Mouse (Mus musculus): ENCODE measurements at regions not wholly inside any gene's neighbourhood (a gene's known extent, or its start where the extent isn't known, plus 50 kb on each side); places are given as distances from the start of the nearest gene placed in this dataset.
"Not testable (repeated sequence)": the region's sequence is repeated elsewhere in the genome, so short reads cannot be mapped to it uniquely, and the experiment has no call there.

DNA sequence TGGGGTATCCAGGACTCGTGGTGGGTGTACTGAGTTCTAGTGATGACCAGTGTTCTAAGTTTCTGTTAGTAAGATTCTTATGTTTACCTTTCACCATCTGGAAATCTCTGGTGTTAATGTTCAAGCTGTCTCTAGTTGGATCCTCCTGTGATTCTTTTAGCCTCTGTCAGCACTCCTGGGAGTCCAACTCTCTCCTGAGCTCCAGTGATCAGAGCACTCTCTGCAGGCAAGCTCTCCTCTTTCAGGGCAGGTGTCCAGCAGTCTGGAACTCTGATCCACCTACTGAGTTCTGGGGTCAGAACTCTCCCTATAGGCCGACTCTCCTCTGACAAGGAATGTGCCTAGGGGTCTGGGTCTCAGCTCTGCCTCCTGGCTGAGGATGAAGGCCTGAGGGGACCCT lies 272.6 kb upstream of the Tbl1xr1 start:
- TF ChIP-seq CTCF (conservative IDR thresholded peaks at IDR 0.05; ENCODE audit: low read length); NANOG (IDR thresholded peaks at IDR 0.05; ENCODE audit: borderline replicate concordance, low read length): not testable (repeated sequence)

All from E14TG2a.4 (cell line).